Mouse (Mus musculus): ENCODE measurements at regions not wholly inside any gene's neighbourhood (a gene's known extent, or its start where the extent isn't known, plus 50 kb on each side); places are given as distances from the start of the nearest gene placed in this dataset.

DNA sequence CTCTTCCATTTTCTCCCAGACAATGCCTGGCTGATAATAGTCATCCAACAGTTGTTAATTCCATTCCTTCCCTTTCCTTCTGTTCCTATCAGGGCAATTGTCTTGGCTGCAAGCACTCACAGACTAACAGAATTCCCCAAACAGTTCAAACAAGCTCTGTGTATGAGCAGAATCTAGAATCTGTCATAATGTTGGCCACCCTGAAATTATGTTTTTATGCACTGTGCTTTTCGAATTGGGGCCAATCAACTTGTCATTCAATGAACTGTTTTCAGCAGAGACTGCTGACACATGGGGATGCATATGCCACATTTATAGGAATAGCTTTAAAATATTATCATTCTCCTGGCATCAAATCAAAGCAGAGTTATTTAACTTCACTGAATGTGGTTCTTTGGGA, 235.8 kb upstream of the Tmtc4 start:
- DNase-seq (ENCODE audit: low spot score in 2 of 2): no peak

DNA sequence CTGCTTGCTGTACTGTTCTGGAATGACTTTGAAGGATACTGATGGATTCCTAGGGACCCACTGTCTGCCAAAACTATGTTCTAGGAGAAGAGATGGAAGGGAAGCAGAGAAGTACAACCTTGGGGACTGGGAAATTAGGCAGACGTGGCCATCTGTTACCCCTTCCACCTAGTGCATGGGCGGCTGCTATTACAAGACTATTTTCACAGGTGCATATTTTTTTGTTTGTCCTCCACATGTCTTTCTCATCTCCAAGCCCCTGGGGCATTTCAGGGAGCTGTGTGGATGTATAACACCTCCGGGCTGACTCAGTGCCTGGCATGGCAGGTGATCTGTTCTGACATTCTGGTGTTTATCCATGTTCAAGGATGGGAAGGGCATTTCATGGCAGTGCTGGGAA, 226.4 kb upstream of the Tmtc4 start:
- no peak for DNase-seq (ENCODE audit: low spot score in 2 of 2)

DNA sequence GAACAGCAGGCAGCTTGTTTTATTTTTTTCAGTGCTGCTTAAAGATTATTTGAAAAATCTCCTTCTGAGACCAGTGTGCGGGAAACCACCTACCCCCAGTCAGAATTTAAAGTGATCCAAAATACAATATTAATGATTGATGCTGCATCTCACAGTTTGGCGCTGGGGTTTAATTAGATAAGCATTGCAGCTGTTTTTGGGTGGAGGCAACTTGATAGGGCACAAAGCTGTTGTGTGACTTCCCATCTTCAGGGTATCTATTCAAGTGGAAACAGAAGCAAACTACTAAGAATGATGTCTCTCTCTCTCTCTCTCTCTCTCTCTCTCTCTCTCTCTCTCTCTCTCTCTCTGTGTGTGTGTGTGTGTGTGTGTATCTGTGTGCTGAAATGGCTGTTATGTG, 219.0 kb upstream of the Tmtc4 start:
- no peak for DNase-seq (ENCODE audit: low spot score in 2 of 2)

DNA sequence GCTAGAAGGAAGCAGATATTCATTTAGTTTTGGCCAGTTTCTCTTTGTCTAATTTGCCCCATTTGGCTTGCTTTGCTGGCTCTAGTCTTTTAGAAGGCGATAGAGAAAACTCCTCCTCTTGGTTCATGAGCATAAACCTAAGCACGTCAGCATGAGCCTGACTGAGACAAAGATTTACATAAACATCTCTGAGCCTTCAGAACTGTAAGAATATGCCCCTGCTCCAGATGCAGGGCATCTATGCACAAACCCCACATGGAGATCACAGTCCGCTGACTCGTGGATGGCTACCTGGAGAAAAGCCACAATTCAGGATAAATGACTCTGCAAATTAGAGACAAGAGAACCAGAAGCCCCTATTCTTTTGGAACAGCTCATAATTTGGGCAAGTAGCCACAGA, 218.5 kb upstream of the Tmtc4 start:
- DNase-seq (ENCODE audit: low spot score in 2 of 2): no peak

DNA sequence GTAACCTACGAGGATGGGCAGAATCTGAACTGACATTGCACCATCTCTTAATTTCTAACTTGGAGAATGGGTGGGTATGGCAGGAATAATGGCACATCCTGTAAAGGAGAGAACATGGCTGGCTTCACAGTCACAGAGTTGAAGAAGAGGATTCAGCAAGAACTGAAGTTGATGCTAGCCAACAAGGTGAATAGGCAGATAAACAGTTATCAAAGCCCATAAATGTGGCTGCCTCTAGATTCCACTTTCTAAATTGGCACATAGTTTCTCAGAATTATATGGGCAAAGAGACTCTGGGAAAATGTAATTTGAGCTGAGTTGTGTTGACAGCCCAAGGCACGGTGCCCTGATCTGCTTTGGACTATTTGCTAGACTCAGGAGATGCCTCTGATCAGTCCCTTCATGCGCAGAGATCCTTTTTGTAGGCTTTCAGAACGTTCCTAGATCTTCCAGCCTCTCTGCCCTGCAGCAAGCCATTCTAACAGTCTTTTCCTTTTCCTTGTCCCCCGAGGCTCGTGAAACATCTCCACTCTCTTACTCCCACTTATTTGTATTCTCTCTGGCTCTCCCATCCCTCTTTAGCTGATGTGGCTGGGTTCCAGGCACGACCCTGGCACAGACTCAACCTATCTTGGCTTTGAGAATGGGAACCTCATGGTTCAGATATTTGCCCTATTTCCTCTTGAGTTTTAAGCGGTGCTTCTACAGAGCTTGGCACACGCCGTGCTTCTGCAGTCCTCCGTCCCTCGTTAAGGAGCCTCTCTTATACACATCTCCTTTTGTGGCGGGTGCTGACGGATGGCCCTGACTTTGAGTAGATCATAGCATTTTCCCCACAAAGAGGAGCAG, 217.8 kb upstream of the Tmtc4 start:
- peak; percentile 2 to 56 for DNase-seq (ENCODE audit: low spot score in 2 of 2)

DNA sequence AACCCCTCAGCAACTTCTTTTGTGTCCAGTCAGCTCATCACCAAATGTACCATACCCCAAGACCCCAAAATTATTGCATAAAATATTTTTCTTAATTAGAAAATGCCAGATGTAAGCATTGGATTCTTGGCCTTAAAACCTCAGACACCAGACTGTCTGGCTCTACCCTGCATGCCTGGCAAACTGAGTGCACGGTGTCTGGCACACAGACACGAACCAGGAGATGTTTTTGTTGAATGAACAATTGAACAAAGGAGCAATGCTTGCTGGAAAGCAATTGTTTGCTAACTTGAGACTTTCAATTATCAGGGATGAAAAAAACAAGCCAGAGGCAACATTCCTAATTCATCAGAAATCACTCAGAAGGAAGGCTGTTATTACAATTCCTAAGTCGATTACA, 215.3 kb upstream of the Tmtc4 start:
- no peak for DNase-seq (ENCODE audit: low spot score in 2 of 2)

DNA sequence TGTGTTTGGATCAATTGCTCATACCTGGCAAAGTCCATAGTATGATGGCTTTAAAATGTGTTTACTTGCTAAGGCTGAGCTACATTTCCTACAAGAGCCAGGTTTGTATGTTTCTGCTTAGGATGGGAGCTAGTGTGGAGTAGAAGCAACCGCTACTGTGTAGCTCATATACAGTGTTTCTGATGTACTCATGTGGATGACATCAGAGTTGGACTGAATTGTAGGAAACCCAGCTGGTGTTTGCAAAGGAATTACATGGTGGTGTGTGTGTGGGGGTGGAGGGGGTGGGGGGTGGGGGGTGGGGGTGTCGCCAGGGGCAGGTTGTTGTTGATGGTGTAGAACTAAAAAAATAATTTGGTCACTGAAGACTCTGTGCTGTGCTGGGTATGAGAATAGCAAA, 208.7 kb upstream of the Tmtc4 start:
- no peak for DNase-seq (ENCODE audit: low spot score in 2 of 2)

DNA sequence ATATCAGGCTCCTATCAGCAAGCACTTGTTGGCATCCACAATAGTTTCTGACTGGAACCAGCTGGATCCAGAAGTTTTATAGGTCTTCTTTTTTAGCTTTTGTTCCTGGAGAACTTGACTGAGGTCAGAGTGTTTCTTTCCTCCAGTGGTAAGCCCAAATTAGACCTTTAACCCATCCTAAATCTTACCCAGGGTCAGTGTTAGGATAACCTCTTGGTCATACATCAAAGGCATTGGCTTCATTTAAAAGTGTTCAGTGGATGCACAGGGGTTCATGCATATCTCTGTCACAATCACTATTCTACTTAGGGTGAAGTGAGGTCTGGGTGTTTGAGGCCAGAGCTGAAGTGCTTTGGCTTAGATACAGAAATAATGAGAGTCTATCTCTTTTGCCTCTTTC, 206.9 kb upstream of the Tmtc4 start:
- no peak for DNase-seq (ENCODE audit: low spot score in 2 of 2)

DNA sequence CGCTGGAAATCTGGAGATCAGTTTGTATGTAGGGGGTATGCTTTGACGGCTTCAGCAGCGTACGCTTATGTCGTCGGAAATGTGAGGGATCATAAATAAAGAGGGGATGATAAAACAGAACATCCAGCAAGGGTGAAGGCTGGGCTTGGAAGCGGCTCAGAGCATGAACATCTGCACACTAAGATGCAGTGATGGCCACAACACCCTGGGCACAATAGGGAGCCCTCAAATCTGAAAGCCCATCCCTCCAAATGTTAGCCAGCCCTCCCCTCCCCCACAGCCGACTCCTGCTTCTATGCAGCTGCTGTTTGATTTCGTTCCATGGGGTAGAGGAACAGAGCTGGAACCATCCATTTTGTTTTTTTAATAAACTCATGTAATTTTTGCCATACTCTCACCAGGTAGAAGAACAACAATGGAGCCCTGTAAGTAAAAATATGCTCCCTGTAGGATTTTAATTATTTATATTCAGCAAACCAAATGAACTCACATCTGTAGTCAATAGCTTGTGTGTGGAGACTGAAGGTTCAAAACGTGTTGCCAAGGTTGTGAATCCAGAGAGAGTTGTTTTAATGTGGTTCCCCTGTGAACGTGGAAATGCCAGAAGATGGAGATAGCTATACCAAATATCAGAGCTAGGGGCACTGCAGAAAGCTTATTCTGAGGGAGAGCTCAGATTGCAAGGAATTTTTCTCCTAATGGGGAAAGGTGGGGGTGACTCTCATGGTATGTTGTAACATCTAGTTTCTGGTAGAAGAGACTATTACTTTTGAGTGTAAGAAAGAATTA, 203.6 kb upstream of the Tmtc4 start:
- no peak for DNase-seq (ENCODE audit: low spot score in 2 of 2)

DNA sequence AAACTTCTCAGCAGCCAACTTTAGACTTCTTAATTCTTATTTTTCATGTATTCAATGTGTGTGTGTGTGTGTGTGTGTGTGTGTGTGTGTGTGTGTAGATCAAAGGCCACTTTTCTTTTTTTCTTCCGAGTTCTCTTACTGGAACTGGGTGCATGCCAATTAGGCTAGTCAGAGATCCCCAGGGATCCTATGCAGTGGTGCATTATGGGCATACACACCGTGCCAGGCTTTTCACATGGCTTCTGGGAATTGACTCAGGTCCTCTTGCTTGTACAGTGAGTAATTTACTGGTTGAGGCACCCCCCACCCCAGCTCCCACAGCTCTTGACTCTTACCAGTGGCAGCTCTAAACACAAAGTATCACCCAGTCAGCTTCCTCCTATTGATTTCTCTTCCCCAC, 189.3 kb upstream of the Tmtc4 start:
- DNase-seq (ENCODE audit: low spot score in 2 of 2): peak in 1 of 2 experiments; percentile 34

DNA sequence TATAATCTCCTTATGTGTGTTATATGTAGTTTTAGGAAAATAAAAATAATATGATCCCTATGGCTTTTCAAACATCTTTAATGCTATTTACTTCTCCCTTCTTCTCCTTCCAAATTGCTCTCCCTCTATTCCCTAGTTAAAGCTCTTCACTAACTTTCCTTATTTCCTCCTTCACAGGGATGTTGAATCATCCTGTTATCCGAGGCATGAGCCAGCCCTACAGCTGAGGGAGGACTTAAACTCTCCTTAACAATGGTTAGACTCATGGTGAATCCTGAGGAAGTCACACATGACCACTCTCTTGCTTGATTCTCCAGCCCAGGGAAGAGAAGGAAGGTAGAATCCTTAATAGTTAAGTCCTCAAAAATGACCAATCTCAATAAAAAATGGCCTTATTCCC, 188.0 kb upstream of the Tmtc4 start:
- no peak for DNase-seq (ENCODE audit: low spot score in 2 of 2)

DNA sequence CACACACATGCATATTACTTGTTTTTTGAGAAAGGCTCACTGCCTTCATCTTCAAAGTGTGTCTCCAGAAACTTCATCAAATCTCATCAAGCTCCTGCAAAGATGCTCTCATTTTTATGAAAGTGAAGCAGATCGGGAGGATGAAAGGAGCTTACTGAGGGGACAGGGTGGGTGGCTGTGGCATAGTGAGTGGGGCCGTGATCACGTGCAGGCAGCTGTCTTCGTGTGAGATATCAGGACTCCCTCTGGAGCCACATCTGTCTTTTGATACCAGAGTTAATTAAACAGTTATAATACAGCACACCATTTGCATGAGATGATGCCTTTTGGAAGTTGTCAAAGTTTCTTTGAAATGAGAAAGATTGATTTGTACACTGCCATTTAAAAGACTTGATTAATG, 180.0 kb upstream of the Tmtc4 start:
- DNase-seq (ENCODE audit: low spot score in 2 of 2): no peak

DNA sequence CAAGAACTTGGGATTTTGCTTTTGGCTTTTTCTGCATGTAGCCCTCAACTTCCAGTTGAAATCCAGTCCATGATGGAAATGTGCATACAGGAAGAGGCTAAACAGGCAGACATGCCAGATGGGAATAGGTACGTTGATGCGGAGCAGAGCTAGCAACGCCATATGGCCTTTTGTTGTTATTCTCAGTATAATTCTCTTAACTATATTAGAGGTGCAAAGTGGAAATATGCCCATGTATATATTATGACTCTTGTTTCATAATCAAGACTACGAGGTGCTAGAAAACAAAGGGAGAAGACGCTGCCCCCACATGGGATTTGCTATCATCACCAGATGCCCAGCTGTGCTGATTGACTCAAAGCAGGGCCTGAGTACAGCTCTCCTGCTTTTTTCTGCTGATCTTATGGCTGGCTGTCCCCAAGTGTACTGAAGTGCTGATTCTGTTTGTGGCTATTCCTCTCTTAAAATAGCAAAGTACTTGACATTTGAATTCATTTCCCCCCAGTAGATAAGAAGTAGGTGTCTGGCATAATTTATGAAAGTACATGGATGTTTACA, 159.7 kb upstream of the Tmtc4 start:
- no peak for DNase-seq (ENCODE audit: low spot score in 2 of 2)

DNA sequence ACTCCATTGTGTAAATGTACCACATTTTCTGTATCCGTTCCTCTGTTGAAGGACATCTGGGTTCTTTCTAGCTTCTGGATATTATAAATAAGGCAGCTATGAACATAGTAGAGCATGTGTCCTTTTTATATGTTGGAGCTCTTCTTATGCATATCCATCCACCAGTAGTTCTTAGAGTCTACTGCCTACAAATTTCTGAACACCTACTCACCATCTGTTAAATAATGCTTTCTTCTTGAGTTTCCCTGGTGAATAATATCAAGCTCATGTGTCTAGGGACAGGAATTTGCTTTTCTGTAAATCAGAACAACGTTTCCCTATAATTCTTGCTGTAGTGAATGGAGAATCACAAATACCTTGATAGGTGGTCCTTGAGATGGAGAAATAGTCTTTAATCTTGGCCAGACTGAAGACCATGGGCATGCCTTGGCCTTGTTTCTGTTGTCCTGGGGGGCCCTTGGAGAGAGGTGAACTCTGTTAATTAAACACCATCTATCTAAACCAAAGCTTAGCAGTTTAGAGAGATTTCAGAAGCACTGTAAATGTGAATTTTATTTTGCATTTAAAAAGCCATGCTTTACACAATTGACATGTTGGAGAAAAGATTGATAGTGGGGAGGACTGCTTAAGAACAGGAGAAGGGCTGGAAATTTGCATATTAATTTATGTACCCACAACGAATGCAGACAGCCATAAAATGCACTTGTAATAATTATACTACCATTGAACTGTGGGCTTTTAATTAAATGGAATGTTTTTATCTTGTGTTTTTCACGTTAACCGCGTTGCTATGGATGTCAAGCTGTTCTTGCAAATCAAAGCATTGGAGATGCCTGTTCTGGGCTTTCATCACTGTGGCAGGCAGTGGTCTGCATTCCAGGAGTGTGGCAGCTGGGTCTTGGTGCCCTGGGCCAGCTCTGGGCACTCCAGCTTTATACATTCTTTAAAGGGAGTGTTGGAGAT, 155.2 kb upstream of the Tmtc4 start:
- DNase-seq (ENCODE audit: low spot score in 2 of 2): no peak

DNA sequence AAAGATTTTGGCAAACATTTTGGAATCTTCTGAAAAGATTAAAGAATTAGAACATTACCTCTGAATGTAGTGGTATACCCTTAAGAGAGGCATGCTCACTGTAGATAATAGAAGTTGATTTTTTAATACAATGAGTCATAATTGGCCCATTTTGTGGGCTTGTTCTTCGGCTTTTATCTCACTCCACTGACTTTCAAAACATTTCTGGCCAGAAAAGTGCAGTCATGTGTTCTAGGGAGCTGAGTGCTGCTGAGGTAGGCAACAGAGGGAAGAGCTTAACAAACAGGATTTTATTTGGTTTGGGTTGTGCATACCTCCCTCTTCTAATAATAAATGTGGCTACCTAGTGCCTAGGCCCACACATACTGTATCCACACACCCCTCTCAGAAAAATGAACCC, 150.1 kb upstream of the Tmtc4 start:
- DNase-seq (ENCODE audit: low spot score in 2 of 2): no peak

DNA sequence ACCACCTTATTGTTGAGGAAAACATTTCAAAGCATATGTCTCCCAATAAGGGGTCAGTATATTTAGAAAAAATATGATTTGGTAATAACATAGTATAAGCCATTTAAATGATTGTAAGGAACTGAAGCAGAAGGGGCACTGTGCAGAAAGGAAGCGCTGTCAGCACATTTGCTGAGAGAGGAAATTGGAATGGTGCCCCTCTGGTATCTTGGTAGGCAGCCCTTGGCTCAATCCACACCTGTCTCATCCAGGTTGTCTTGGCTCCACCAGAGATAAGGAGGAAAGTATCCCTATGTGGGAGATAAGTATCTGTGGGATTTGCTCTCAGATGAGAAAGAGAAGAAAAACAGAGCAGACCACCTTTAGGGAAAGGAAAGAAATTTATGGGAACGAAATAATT, 136.5 kb upstream of the Tmtc4 start:
- no peak for DNase-seq (ENCODE audit: low spot score in 2 of 2)

DNA sequence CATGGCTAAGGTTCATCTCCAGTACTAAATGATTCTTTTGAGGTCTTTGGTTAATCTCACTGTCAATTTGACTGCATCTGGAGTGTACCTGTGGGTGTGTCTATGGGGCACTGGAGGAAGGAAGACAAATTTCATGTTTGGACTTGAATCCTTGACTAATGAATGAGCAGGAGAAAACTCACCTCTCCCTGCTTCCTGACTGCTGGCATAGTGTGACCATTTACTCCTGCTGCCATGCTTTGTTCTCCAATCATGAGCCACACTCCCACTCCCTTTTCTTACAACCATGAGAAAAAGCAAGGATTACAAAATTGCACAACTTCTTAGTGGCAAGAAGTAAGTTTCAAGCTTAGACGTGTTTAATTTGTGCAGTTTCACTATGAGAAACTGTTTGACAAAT, 132.5 kb upstream of the Tmtc4 start:
- no peak for DNase-seq (ENCODE audit: low spot score in 2 of 2)

DNA sequence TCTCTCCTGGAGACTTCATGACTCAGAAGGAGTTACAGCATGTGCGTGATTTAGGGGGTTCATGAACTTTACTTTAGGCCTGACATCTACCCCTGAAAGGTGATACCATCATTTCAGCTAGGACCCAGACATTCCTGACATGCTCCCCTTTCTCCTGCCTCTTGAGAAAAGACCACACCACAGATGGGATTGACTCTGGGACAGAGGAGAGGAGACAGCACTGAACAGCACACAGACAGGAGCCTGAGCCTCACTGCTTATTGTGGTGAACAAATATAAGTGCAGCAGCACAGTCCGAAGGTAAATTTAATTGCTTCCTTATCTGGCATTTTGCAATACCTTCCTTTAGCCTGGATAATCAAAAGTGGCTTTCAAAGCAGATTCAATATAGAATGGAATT, 126.7 kb upstream of the Tmtc4 start:
- DNase-seq (ENCODE audit: low spot score in 2 of 2): no peak

DNA sequence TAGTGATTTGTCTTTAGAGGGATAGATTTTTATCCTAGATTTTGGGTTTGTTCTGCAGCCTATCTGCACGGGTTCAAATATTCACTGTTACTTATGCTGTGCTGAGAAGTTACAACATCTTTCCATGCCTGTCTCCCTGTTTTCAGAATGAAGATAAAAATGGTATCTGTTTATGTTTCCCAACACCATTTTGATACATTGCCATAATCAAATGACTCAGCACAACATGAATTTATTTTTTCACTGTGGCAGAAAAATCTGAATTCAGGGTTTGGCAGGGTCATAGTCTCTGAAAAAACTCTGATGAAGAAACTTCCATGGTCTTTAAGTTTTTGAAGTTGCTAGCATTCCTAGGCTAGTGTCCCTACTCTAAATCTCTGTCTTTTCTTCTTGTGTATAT, 116.5 kb upstream of the Tmtc4 start:
- no peak for DNase-seq (ENCODE audit: low spot score in 2 of 2)

DNA sequence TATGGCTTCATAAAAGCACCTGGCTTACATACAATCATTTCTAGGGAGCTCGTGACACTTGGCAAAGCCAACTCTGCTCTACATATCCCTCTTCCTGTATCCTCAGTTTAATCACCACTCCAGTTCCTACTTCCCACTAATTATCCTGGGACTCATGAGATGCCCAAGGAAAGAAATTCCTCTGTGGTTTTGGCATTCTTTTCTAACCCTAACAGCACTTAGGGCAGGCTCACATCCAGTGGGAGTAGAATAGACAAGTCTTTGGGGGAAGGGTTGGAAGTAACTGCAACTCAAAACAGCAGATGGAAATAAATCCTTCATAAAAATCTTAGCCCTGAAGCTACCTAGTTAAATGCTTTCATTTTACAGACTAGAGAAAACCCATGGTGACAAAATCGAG, 112.3 kb upstream of the Tmtc4 start:
- no peak for DNase-seq (ENCODE audit: low spot score in 2 of 2)

DNA sequence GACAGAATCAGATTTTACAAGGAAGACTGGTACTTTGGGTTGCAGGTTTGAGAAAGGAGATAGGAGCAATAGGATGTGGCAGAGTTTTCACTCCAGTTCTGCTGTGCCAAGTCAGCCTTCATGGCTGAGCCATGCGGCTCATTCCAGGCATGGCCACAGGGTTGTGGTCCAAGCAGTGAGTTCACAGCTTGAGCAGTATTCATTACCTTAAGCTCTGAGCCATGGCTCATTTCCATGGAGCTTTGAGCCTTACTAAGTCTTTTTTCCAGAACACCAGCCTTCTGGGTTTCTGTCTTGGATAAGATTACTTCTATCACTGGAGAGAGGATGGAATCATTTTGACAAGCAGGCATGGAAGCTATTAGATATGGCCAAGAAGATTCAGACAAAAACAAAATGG, 98.2 kb upstream of the Tmtc4 start:
- no peak for DNase-seq (ENCODE audit: low spot score in 2 of 2)
